ENCODE assay signal across 27 mouse cellular contexts in the genomic region with DNA sequence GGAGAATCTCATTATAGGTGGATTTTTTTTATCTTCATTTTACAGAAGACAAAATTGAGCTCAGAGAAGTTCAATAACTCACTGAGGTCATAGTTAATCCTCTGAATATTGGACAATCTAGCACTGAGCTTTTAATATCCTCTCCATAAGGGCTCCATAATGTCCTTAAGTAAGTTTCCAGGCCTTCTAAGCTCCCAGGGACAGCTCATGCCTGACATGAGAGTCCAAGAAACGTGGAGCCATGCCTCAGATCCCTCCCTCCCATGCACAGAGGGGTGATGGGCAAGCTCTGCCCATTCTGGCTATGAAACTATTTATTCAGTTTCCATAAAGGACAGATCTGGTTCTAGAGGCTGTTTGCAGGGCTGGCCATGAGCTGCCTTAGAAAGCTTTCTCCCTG.
"Had no signal": no experiment of that assay in that cellular context is flagged by ENCODE, and none has a peak within 500 bp of the region (broad histone marks: within the 10 kb centered on the region; RNA-seq: fewer than 3 reads in every experiment).

No protein-coding gene starts in this region.

- H3K4me2 ChIP-seq: heart, embryonic 11.5 days; heart, embryonic 13.5 days; heart, embryonic 15.5 days; hindbrain, embryonic 12.5 days; hindbrain, embryonic 14.5 days; intestine, embryonic 15.5 days; limb, embryonic 12.5 days; liver, embryonic 11.5 days; liver, embryonic 13.5 days; liver, embryonic 15.5 days had no signal

- H3K36me3 ChIP-seq: heart, embryonic 13.5 days; heart, embryonic 15.5 days; hindbrain, embryonic 10.5 days; hindbrain, embryonic 12.5 days; intestine, embryonic 15.5 days; limb, embryonic 12.5 days; liver, embryonic 13.5 days; liver, embryonic 15.5 days had no signal

- H3K27me3 ChIP-seq: heart, embryonic 13.5 days; heart, embryonic 15.5 days; hindbrain, embryonic 12.5 days; intestine, embryonic 15.5 days; liver, embryonic 13.5 days; liver, embryonic 15.5 days had no signal

- ATAC-seq: hindbrain, embryonic 16.5 days; intestine, embryonic 15.5 days; liver, postnatal 0 days had no signal

- DNase-seq: gastrocnemius, adult 2 months; gastrocnemius, postnatal 10 days; gastrocnemius, postnatal 25 days; heart, adult 2 months; heart, postnatal 4 days; kidney, adult 11 months; kidney, adult 2 months; kidney, adult 9 months; kidney, postnatal 10 days; kidney, postnatal 25 days; layer of hippocampus, adult 9-11 months; layer of hippocampus, postnatal 36 days; left cerebral cortex, postnatal 4 days; liver; liver, embryonic 13.5 days; liver, postnatal 0 days had no signal

- H3K9me3 ChIP-seq: heart, embryonic 13.5 days; heart, embryonic 15.5 days; hindbrain, embryonic 10.5 days; hindbrain, embryonic 12.5 days; intestine, embryonic 15.5 days; limb, embryonic 12.5 days; liver, embryonic 13.5 days; liver, embryonic 15.5 days had no signal

- H3K27ac ChIP-seq: gastrocnemius, adult 2 months; heart, adult 2 months; heart, embryonic 13.5 days; heart, embryonic 15.5 days; hindbrain, embryonic 10.5 days; hindbrain, embryonic 12.5 days; hindbrain, embryonic 14.5 days; intestine, embryonic 15.5 days; limb, embryonic 12.5 days; liver, embryonic 13.5 days; liver, embryonic 15.5 days had no signal

- H3K9ac ChIP-seq: heart, embryonic 13.5 days; heart, embryonic 15.5 days; hindbrain, embryonic 12.5 days; hindbrain, embryonic 14.5 days; intestine, embryonic 15.5 days; limb, embryonic 12.5 days; liver, embryonic 13.5 days; liver, embryonic 15.5 days; liver, postnatal 0 days had no signal

- H3K4me3 ChIP-seq: gastrocnemius, adult 2 months; heart, adult 2 months; heart, embryonic 13.5 days; heart, embryonic 15.5 days; hindbrain, embryonic 10.5 days; hindbrain, embryonic 12.5 days; intestine, embryonic 15.5 days; limb, embryonic 12.5 days; liver, embryonic 13.5 days; liver, embryonic 15.5 days had no signal
